Mouse (Mus musculus): ENCODE data around the gene Gpr107.

The Gpr107 gene

GRCm38 (mm10) chr2:31151892-31152812, at the start of gene Gpr107:
Gene Gpr107 (plus strand): TSS chr2:31152316.
- DNase-seq (ENCODE audit: low read depth, low spot score), result peak; percentile 92

GRCm38 (mm10) chr2:31103321-31103720, 48.8 kb upstream of the Gpr107 start:
- no peak for DNase-seq (ENCODE audit: low read depth, low spot score)

- no peak for DNase-seq (ENCODE audit: low read depth, low spot score)
Observed at GRCm38 (mm10) chr2:31105279-31105678, 46.8 kb upstream of the Gpr107 start.

GRCm38 (mm10) chr2:31106004-31106403, 46.1 kb upstream of the Gpr107 start:
- DNase-seq (ENCODE audit: low read depth, low spot score), result no peak

DNA sequence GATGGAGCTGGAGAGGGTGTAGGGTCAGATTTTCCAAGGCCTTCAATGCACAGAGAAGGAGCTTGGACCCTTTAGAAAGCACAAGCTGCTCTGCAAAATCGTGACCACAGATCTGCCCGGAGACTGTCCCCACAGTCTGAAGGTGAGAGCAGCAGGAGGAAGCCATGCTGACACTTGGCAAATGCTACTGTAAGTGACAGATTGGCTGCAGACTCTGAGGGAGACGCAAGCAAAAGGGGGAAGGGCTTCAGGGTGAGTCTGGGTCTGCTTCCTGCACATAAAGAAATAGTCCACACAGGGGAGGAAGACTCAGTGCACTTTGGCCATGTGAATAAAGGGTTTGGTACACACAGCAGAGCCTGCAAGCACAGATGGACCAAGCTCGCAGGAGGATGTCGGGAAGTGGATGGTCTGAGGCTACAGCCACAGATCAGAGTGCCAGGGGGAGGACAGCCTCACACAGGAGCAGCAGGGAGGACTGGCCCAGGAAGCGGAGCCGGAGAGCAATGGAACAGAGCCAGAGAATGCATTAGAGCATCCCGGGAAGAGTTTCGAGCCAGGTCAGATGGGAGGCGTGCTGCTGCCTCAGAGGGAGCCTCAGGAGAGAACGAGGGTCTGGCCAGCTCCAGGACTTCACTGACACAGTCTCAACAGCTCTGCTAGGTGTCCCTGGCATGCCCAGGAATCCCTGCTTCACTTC, 45.3 kb upstream of the Gpr107 start:
- peak; percentile 99 for DNase-seq (ENCODE audit: low read depth, low spot score)

- DNase-seq (ENCODE audit: low read depth, low spot score), result peak; percentile 69
Observed at GRCm38 (mm10) chr2:31108186-31108585, 43.9 kb upstream of the Gpr107 start.

DNA sequence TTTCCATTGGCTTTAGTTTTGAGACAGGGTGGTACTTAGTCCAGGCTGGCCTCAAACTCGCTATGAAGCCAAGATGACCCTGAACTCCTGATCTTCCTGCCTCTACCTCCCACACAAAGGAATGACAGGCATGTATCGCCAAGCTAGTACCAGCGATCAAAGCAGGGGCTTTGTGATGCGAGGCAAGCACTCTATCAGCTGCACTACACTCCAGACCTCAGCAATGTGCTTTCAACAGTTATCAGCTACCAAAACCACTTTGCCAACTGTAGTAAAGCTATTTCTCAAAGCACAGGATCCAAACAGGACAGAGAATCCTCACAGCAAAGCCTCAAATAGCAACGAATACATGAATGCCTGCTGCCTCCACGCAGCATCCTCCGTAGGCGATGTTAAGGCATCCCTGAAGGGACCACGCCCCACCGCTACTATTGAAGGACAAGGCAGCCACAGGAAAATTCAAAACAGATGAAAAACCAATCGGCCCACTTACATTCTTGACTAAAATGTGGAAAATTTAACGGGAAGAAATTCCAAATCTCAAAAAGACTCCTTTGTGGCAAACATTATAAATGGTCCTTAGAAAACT, 42.1 kb upstream of the Gpr107 start:
- peak; percentile 53 for DNase-seq (ENCODE audit: low read depth, low spot score)

DNA sequence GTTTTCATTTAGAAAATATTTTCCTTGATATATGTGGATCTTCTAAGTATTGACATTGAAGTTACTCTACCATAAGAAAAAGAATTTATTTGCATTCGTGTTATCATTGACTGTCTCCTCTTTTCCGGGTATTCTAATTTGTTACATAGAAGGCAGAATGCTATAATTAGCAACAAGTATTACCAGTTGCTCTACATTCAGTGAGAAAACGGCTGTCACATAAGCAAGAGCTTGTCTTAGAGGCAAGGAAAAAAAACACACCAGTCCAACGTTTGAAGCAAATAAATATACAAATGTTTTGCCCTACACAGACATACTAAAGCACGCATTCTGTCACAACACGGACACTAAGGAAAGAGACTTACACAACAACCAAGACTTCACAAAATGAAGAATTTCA, 40.4 kb upstream of the Gpr107 start:
- peak; percentile 54 for DNase-seq (ENCODE audit: low read depth, low spot score)

DNA sequence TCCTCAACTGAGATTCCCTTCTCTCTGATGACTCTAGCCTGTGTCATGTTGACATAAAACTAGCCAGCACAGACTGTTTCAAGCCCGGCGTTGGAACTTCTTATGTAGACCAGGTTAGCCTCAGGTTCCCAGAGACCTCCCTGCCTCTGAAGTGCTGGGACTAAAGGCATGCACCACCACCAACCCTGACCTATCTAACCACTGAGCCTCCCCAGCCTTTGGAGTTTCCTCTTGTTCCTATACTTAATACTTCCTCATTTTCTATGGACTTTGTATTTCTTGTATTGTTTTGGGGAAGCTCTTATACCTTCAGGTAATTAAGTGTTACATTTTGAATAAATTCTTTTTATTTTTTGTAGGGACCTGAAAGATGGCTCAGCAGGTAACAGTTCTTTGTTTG, 37.9 kb upstream of the Gpr107 start:
- DNase-seq (ENCODE audit: low read depth, low spot score), result no peak

DNA sequence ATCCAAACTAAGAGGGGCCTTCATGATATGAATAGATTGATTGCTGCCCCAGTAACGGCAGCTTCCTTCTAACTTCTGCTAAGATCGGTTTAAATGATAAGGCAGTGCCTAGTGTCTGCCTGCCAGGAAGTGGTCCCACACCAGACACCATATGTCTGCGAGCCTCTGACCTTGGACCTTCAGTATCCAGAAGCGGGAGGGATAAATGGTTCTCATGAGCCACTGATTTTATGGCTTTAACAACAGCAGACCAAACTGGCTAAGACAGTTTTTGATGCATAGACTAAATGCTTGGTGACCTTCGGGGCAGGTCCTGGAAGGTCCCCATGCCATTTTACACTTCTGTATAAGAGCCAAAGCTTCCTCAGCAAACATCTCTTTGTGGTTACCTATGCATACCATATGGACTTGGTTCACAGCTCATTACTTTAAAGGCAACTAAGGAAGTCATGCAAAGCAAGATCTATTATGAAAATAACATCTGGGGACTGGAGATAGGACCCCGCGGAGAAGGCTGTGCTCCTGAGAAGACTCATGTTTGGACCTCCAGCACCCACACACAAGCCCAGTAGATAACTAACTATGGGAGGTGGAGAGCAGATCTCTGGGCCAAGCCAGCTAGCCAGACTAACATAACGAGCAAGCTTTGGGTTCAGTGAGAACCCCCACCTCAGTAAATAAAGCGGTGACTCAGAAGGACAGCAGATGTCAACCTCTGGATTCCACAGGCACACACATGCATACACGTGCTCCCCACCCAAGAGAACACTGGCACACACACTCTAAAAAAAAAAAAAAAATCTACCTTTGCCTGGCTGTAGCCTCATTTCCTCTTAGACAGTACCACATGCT, 36.8 kb upstream of the Gpr107 start:
- DNase-seq (ENCODE audit: low read depth, low spot score), result no peak

GRCm38 (mm10) chr2:31115943-31116731, 36.0 kb upstream of the Gpr107 start:
- peak; percentile 51 for DNase-seq (ENCODE audit: low read depth, low spot score)

DNA sequence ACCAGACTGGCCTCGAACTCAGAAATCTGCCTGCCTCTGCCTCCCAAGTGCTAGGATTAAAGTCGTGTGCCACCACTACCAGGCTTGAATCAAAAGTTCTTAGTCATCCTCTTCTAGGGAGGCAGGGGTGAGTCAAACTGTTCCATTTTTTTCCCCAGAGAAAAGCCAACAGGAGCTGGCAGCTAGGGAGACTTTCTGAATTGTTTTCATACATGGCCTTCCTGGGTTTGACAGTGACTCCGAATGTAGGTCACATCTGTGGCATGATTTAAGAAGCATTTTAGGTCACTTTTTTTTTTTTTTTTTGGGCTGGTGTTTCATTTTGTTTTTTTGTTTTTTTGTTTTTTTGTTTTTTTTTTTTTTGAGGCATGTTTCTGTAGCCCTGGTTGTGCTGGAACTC, 33.9 kb upstream of the Gpr107 start:
- peak; percentile 78 for DNase-seq (ENCODE audit: low read depth, low spot score)

DNA sequence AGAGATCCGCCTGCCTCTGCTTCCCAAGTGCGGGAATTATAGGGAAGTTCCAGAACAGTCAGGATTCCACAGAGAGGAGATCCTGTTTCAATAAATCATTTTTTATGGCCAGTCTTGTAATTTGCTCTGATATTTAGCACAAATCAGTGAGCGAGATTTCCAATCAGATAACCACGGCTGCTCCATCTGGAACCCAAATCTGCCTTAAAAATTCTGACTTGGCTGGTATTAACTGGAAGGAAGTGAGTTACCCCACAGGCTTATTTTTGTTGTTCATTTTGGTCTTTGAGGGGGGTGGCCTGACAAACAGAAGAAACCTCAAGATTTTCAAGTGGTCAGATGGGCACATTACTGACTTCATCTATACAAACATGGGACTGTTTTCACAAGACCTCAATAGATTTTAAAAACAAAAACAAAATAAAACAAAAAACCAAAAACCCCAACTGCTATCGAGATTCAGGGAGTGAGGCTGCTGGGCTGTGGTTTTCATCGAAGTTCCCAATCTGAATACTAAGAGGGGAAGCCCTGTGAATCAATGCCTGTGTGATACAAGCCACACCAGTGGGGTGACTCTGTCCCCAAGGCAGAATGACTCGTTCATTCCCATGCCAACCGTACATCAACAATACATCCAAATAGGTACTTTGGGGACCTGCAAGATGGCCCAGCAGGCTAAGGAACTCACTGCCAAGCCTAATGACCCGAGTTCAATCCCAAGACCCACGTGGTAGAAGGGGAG, 33.3 kb upstream of the Gpr107 start:
- DNase-seq (ENCODE audit: low read depth, low spot score), result no peak

GRCm38 (mm10) chr2:31119795-31120194, 32.3 kb upstream of the Gpr107 start:
- peak; percentile 79 for DNase-seq (ENCODE audit: low read depth, low spot score)

GRCm38 (mm10) chr2:31121131-31121693, 30.9 kb upstream of the Gpr107 start:
- DNase-seq (ENCODE audit: low read depth, low spot score), result no peak

- no peak for DNase-seq (ENCODE audit: low read depth, low spot score)
Observed at GRCm38 (mm10) chr2:31122806-31123205, 29.3 kb upstream of the Gpr107 start.

DNA sequence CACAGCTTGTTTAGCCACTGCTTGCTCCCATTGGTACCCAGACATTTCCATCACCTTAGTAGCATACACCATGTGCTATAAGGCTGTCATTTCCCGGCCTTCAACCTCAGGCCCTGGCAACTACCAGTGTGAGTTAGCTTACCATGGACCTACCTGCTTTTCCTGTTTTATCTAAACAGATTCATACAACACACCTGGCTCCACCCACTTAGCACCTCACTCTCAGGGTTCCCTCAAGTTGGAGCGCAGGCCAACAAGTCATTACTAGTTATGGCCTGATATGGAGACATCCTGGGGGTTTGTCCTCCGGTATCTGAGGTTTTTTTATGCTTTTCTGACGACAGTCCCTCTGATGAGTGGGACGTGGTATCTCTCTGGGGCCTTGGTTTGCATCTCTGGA, 28.6 kb upstream of the Gpr107 start:
- no peak for DNase-seq (ENCODE audit: low read depth, low spot score)

- no peak for DNase-seq (ENCODE audit: low read depth, low spot score)
Observed at GRCm38 (mm10) chr2:31124694-31125093, 27.4 kb upstream of the Gpr107 start.

DNA sequence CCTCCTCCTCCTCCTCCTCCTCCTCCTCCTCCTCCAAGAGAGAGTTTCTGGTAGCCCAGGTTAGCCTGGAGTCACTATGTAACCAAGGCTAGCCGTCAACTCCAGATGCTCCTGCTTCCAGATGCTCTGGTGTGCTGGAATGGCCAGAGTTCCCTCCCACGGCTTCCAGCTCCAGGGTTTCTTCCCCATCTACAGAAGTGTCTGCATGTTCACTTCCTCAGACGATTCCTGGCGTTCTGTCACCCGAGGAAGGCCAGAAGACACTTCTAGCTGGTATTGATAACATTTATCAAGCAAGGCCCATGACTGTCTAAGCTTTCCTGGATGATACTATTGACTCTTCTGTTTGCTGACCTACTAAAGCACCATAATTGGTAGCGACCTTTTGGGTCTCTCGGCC, 27.0 kb upstream of the Gpr107 start:
- no peak for DNase-seq (ENCODE audit: low read depth, low spot score)

- no peak for DNase-seq (ENCODE audit: low read depth, low spot score)
Observed at GRCm38 (mm10) chr2:31126048-31126447, 26.1 kb upstream of the Gpr107 start.
